Mouse (Mus musculus): ENCODE measurements around the gene Treml1.

- TF ChIP-seq CTCF (IDR thresholded peaks at IDR 0.05; ENCODE audit: borderline replicate concordance, insufficient read depth, low read depth, low read length) (no peak), POLR2A (IDR thresholded peaks at IDR 0.05; ENCODE audit: borderline replicate concordance, insufficient read depth, low read length) (no peak)
Observed at GRCm38 (mm10) chr17:48345824-48346223, 13.9 kb upstream of the Treml1 start.

All from cerebellum, adult 2 months (tissue).